Mouse (Mus musculus): ENCODE measurements around the gene Cd37. TPM values are rescaled to one million over a fixed set of nuclear protein-coding genes. Genes with fewer than 3 reads are reported as not detected.

The Cd37 gene
- polyA plus RNA-seq, 1 experiment from 2014 or later = 19.3 TPM

DNA sequence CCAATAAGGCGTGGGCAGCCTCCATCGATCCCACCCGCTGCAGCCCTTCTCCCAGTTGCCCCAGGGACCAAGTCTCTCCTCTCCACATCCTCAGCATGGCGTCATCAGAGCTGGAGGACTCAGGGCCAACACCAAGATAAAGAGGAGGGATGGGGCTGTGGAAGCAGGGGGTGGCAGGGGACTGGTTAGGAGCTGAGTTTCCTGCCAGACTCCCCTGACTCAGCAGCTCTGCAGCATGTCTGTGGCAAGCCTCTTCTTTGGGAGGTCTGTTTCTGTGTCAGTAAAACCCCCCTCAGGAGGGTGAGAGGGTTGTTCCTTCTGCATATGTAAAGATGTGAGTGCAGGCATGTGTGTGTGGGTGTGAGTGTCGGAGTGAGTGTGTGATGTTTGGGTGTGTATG lies 41.9 kb downstream of the Cd37 start:
- Histone ChIP-seq H3K36me3 (ENCODE audit: control insufficient read depth, insufficient read depth) (no peaks in the 10 kb centered on the region), H3K9me3 (replicated peaks; ENCODE audit: control insufficient read depth, low read length) (no peaks in the 10 kb centered on the region), H3K4me2 (ENCODE audit: low read depth, low read length) (no peak overlapping the region), H3K27ac (ENCODE audit: low read length) (no peak overlapping the region), H3K4me3 (ENCODE audit: low read depth, low read length) (no peak overlapping the region), H3K4me1 (ENCODE audit: control insufficient read depth, low read depth, low read length) (no peaks in the 10 kb centered on the region), H3K9ac (ENCODE audit: low read depth, low read length) (no peak overlapping the region), H3K27me3 (ENCODE audit: control insufficient read depth, insufficient read depth, low read depth, low read length) (no peaks in the 10 kb centered on the region; the same call in 1 of the 2 replicates)
- 49% methylated on average over 5 of the region's 5 CpGs for WGBS (ENCODE audit: insufficient replicate concordance)
- no peak for ATAC-seq (ENCODE audit: low read depth)

GRCm38 (mm10) chr7:45196176-45196535 lies 42.8 kb downstream of the Cd37 start:
- no peaks in the 10 kb centered on the region for H3K36me3 ChIP-seq (ENCODE audit: control insufficient read depth, insufficient read depth)
- H3K27ac ChIP-seq (ENCODE audit: low read length) = no peak overlapping the region
- ATAC-seq (ENCODE audit: low read depth) = no peak
- WGBS (ENCODE audit: insufficient replicate concordance) = 50% methylated on average over 4 of the region's 4 CpGs
- H3K27me3 ChIP-seq (ENCODE audit: control insufficient read depth, insufficient read depth, low read depth, low read length) = peaks cover 4% of the 10 kb centered on the region; the same call in 1 of the 2 replicates
- no peak overlapping the region for H3K4me3 ChIP-seq (ENCODE audit: low read depth, low read length)
- no peaks in the 10 kb centered on the region for H3K4me1 ChIP-seq (ENCODE audit: control insufficient read depth, low read depth, low read length)
- H3K9ac ChIP-seq (ENCODE audit: low read depth, low read length) = no peak overlapping the region
- H3K9me3 ChIP-seq (replicated peaks; ENCODE audit: control insufficient read depth, low read length) = no peaks in the 10 kb centered on the region
- no peak overlapping the region for H3K4me2 ChIP-seq (ENCODE audit: low read depth, low read length)

- no peak overlapping the region for H3K4me2 ChIP-seq (ENCODE audit: low read depth, low read length)
- H3K27me3 ChIP-seq (ENCODE audit: control insufficient read depth, insufficient read depth, low read depth, low read length) = peaks cover 7% of the 10 kb centered on the region; the same call in 1 of the 2 replicates
- H3K4me1 ChIP-seq (ENCODE audit: control insufficient read depth, low read depth, low read length) = no peaks in the 10 kb centered on the region
- no peak overlapping the region for H3K9ac ChIP-seq (ENCODE audit: low read depth, low read length)
- no peaks in the 10 kb centered on the region for H3K9me3 ChIP-seq (replicated peaks; ENCODE audit: control insufficient read depth, low read length)
- no peaks in the 10 kb centered on the region for H3K36me3 ChIP-seq (ENCODE audit: control insufficient read depth, insufficient read depth)
- H3K4me3 ChIP-seq (ENCODE audit: low read depth, low read length) = no peak overlapping the region
- 54% methylated on average over 13 of the region's 13 CpGs for WGBS (ENCODE audit: insufficient replicate concordance)
- no peak for ATAC-seq (ENCODE audit: low read depth)
- H3K27ac ChIP-seq (ENCODE audit: low read length) = no peak overlapping the region
These were observed 43.4 kb downstream of the Cd37 start for GRCm38 (mm10) chr7:45195341-45196175.

GRCm38 (mm10) chr7:45193871-45194785 lies 44.8 kb downstream of the Cd37 start:
- no peak for ATAC-seq (ENCODE audit: low read depth)
- H3K27ac ChIP-seq (ENCODE audit: low read length) = no peak overlapping the region
- H3K4me3 ChIP-seq (ENCODE audit: low read depth, low read length) = no peak overlapping the region
- H3K4me1 ChIP-seq (ENCODE audit: control insufficient read depth, low read depth, low read length) = no peaks in the 10 kb centered on the region
- no peaks in the 10 kb centered on the region for H3K36me3 ChIP-seq (ENCODE audit: control insufficient read depth, insufficient read depth)
- 61% methylated on average over 17 of the region's 17 CpGs for WGBS (ENCODE audit: insufficient replicate concordance)
- H3K9ac ChIP-seq (ENCODE audit: low read depth, low read length) = no peak overlapping the region
- H3K9me3 ChIP-seq (replicated peaks; ENCODE audit: control insufficient read depth, low read length) = no peaks in the 10 kb centered on the region
- peaks cover 13% of the 10 kb centered on the region for H3K27me3 ChIP-seq (ENCODE audit: control insufficient read depth, insufficient read depth, low read depth, low read length)
- H3K4me2 ChIP-seq (ENCODE audit: low read depth, low read length) = no peak overlapping the region

DNA sequence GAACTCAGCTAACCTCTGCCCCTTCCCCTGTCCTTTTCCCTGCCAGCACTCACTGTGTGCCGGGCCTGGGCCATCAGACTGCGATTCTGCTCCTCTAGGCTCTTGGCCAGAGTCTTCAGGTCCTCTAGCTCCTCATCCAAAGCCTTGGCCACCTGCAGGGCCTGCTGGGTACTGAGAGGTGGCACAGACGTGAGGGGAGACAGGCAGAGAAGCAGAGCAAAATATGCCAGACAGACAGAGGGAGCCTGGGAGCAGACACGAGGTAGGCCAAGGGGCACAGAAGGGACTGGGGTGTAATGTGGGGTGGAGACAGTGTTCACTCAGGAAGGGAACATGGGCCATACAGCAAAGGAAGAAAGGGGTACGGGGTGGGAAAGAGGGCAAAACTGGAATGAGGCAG lies 45.5 kb downstream of the Cd37 start:
- 52% methylated on average over 5 of the region's 5 CpGs for WGBS (ENCODE audit: insufficient replicate concordance)
- Histone ChIP-seq H3K27me3 (ENCODE audit: control insufficient read depth, insufficient read depth, low read depth, low read length) (peaks cover 14% of the 10 kb centered on the region), H3K9me3 (replicated peaks; ENCODE audit: control insufficient read depth, low read length) (no peaks in the 10 kb centered on the region), H3K9ac (ENCODE audit: low read depth, low read length) (no peak overlapping the region), H3K4me3 (ENCODE audit: low read depth, low read length) (no peak overlapping the region), H3K27ac (ENCODE audit: low read length) (no peak overlapping the region), H3K4me2 (ENCODE audit: low read depth, low read length) (no peak overlapping the region), H3K4me1 (ENCODE audit: control insufficient read depth, low read depth, low read length) (no peaks in the 10 kb centered on the region), H3K36me3 (ENCODE audit: control insufficient read depth, insufficient read depth) (no peaks in the 10 kb centered on the region)
- ATAC-seq (ENCODE audit: low read depth) = no peak

DNA sequence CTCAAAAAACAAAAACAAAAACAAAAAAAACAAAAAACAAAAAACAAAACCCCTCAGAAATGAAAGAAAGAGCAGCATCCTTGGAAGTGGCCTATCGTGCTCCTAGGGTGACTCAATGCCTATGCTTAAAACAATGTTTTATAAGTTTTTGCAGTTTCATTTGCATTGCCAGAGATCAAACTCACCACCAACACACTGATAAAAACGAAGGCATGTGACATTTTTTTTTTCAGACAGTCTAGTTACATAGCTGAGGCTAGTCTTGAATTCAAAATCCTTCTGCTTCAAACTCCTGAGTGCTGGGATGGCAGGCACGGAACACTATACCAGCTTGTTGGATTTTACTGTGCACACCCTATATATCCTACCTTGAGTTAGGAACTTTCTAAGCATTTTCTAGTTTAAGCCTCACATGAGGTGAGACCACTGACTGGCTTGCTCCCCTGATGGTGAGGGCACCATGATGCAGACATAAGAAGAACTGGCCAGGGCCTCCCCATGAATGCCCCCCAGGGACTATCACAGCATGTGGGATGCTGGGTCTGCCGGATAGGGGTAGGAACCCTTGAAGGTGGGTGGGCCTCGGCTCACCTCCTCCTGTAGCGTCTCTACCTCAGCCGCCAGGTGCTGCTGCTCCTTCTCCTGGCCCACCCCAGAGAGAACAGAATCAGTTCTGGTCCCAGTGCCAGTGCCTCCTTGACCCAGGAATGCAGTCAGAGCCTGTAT lies 46.2 kb downstream of the Cd37 start:
- 59% methylated on average over 7 of the region's 7 CpGs for WGBS (ENCODE audit: insufficient replicate concordance)
- Histone ChIP-seq H3K4me3 (ENCODE audit: low read depth, low read length) (no peak overlapping the region), H3K9me3 (replicated peaks; ENCODE audit: control insufficient read depth, low read length) (no peaks in the 10 kb centered on the region), H3K9ac (ENCODE audit: low read depth, low read length) (no peak overlapping the region), H3K4me2 (ENCODE audit: low read depth, low read length) (no peak overlapping the region), H3K4me1 (ENCODE audit: control insufficient read depth, low read depth, low read length) (no peaks in the 10 kb centered on the region), H3K36me3 (ENCODE audit: control insufficient read depth, insufficient read depth) (no peaks in the 10 kb centered on the region), H3K27me3 (ENCODE audit: control insufficient read depth, insufficient read depth, low read depth, low read length) (peaks cover 14% of the 10 kb centered on the region), H3K27ac (ENCODE audit: low read length) (no peak overlapping the region)
- ATAC-seq (ENCODE audit: low read depth) = no peak

GRCm38 (mm10) chr7:45191803-45192363 lies 47.0 kb downstream of the Cd37 start:
- WGBS (ENCODE audit: insufficient replicate concordance) = 16% methylated on average over 8 of the region's 8 CpGs
- Histone ChIP-seq H3K9me3 (replicated peaks; ENCODE audit: control insufficient read depth, low read length) (no peaks in the 10 kb centered on the region), H3K4me3 (ENCODE audit: low read depth, low read length) (no peak overlapping the region), H3K4me2 (ENCODE audit: low read depth, low read length) (no peak overlapping the region), H3K27me3 (ENCODE audit: control insufficient read depth, insufficient read depth, low read depth, low read length) (peaks cover 19% of the 10 kb centered on the region), H3K27ac (ENCODE audit: low read length) (no peak overlapping the region), H3K4me1 (ENCODE audit: control insufficient read depth, low read depth, low read length) (no peaks in the 10 kb centered on the region), H3K36me3 (ENCODE audit: control insufficient read depth, insufficient read depth) (no peaks in the 10 kb centered on the region), H3K9ac (ENCODE audit: low read depth, low read length) (no peak overlapping the region)
- ATAC-seq (ENCODE audit: low read depth) = no peak

- no peak overlapping the region for H3K27ac ChIP-seq (ENCODE audit: low read length)
- H3K4me1 ChIP-seq (ENCODE audit: control insufficient read depth, low read depth, low read length) = no peaks in the 10 kb centered on the region
- no peaks in the 10 kb centered on the region for H3K36me3 ChIP-seq (ENCODE audit: control insufficient read depth, insufficient read depth)
- H3K9me3 ChIP-seq (replicated peaks; ENCODE audit: control insufficient read depth, low read length) = no peaks in the 10 kb centered on the region
- H3K4me3 ChIP-seq (ENCODE audit: low read depth, low read length) = no peak overlapping the region
- no peak overlapping the region for H3K9ac ChIP-seq (ENCODE audit: low read depth, low read length)
- no peak overlapping the region for H3K4me2 ChIP-seq (ENCODE audit: low read depth, low read length)
- no peak for ATAC-seq (ENCODE audit: low read depth)
- H3K27me3 ChIP-seq (ENCODE audit: control insufficient read depth, insufficient read depth, low read depth, low read length) = peaks cover 25% of the 10 kb centered on the region
- WGBS (ENCODE audit: insufficient replicate concordance) = 52% methylated on average over 2 of the region's 2 CpGs
These were observed 47.8 kb downstream of the Cd37 start for GRCm38 (mm10) chr7:45191161-45191560.

Measured in liver, embryonic 16.5 days (tissue).